ENCODE assay signal across 22 mouse cellular contexts in genomic region chr10:93467791-93468190, GRCm38 (mm10). TPM values are rescaled to one million over a fixed set of nuclear protein-coding genes. Genes with fewer than 3 reads are reported as not detected.
DNase-seq lines count a peak whose midpoint lies in the region; ATAC-seq lines count a peak whose summit lies in the region.
"Had no signal": no experiment of that assay in that cellular context is flagged by ENCODE, and none has a peak within 500 bp of the region (broad histone marks: within the 10 kb centered on the region; RNA-seq: fewer than 3 reads in every experiment).

No protein-coding gene starts in this region.

- peak; percentile 79 for ATAC-seq in CD4-positive, CD25-positive, alpha-beta regulatory T cell, adult 4 months
- peak; percentile 71 for ATAC-seq in inflammation-experienced regulatory T-cells, adult 6 months
- ATAC-seq: forebrain, embryonic 16.5 days; hindbrain, postnatal 0 days; midbrain, embryonic 16.5 days had no signal

- DNase-seq in B cell, adult 2 months, result peak; percentile 7 to 10
- peak; percentile 63 for DNase-seq in naive thymus-derived CD4-positive, alpha-beta T cell, adult 2 months (ENCODE audit: low read depth)
- no peak for DNase-seq in yolk sac, embryonic 10.5 days (ENCODE audit: low spot score)
- no peak for DNase-seq in kidney, postnatal 25 days
- no peak for DNase-seq in urinary bladder, postnatal 14 days (ENCODE audit: low spot score)
- DNase-seq: cerebellum, adult 11 months; cerebellum, adult 9-11 months; gastrocnemius, postnatal 10 days; kidney, adult 11 months; lung, embryonic 14.5 days; lung, postnatal 36 days; right cerebral cortex, postnatal 14 days; spleen, adult 18-20 months; thymus, postnatal 25 days had no signal

RNA-seq across cellular contexts. Expression of gene Lta4h, which starts 14.6 kb away (rescaled TPM):
- 100 to 1,000 TPM; 241 to 284 TPM for polyA plus RNA-seq in CD4-positive, CD25-positive, alpha-beta regulatory T cell, adult 4 months (2017; shearing (Covaris generic))
- 100 to 1,000 TPM; 139 to 219 (median 185) TPM for polyA plus RNA-seq in inflammation-experienced regulatory T-cells, adult 6 months (2017; shearing (Covaris generic))

RNA-seq across cellular contexts. Expression of gene Hal, which starts 20.8 kb away (rescaled TPM):
- polyA plus RNA-seq in CD4-positive, CD25-positive, alpha-beta regulatory T cell, adult 4 months (2017; shearing (Covaris generic)), result 1 to 10 TPM in 1 of 2 experiments, not detected in 1; 1.0 TPM
- 1 to 10 TPM in 2 of 3 experiments, not detected in 1; 1.2 to 2.7 TPM for polyA plus RNA-seq in inflammation-experienced regulatory T-cells, adult 6 months (2017; shearing (Covaris generic))
- polyA plus RNA-seq: heart, embryonic 11.5 days; heart, postnatal 0 days; kidney, postnatal 0 days; midbrain, embryonic 16.5 days had no signal

Comparison
In these comparisons a context has a peak if more than half of its experiments do, and no peak if none do; other contexts are left out.
1. DNase-seq: peak in B cell, adult 2 months (2 of 2) and naive thymus-derived CD4-positive, alpha-beta T cell, adult 2 months (single experiment); none in yolk sac, embryonic 10.5 days (single experiment), kidney, postnatal 25 days (0 of 2) and urinary bladder, postnatal 14 days (single experiment).